Mouse (Mus musculus) retina, postnatal 7 days (tissue): ENCODE results near the gene Fam169a.

ENCODE experiments used
- DNase-seq: peaks from one replicate; pipeline ENCODE4 v3.0.0-alpha.2; 2012; ENCODE audit warnings: low read depth, low spot score

Fam169a gene

DNA sequence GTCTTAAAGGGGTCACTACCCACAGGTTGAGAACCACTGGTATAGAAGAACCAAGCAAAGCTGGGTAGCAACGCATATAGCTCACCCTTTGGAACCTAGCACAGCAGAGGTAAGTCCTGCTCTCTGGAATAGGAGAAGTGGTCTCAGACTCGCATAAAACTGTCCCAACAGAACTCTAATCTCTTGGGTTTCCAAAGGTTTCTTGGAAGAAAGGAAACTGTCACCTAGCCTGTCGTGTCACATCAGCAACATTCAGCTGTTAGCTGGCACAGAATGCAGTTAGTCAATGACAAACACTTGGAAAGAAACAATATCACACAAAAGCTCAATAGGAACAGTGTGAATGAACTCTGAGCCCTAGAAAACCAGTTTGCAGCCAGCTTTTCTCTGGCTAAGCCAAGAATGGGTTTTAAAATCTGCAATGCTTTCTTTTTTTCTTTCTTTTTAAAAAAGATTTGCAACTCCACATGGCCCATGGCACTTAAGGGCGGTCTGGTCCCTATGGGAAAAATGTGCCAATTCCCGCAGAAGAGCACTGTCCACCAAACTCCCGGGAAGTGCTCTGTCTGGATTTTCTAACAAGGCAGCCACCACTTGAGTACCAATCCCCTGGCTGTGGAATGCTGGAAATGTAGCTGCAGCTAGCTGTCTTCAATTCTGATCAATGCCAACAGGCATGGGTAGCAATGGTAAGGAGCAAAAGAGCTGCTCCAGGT is 113.2 kb downstream of the Fam169a start:
- DNase-seq = no peak
